Mouse (Mus musculus): ENCODE measurements at regions not wholly inside any gene's neighbourhood (a gene's known extent, or its start where the extent isn't known, plus 50 kb on each side); places are given as distances from the start of the nearest gene placed in this dataset.

DNA sequence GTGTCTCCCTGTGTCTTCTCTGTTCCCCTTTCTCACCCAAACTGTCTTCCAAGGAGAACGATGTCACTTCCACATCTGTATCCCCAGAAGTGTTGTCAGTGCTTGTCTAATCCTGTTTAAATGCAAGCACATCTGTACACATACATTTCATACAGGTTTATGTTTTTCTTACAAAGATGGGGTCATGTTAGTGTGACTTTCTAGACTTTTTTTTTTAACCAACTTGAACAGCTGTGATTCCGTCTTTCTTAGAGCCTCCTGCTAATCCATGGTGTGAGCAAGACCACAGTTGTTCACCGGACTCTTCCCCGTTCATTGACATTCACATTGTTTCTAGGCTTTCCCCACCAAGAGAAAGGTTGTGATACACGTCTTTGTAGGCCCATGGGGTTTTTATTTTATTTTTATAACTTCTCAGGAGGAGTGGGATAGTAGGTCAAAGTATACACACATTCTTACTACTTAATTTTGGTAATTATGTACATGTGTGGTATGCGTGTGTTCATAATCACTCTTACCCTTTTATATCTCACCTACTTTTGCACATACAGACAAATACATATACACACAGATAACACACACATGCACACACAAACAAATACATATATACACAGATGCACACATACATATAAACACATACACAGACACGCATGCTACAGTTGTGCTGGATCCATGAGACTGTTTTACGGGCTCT, 100.6 kb upstream of the Cpm start:
- intact Hi-C loops (cut with DNase I): no loop called here

GRCm38 (mm10) chr10:117527979-117528378, 101.3 kb upstream of the Cpm start:
- intact Hi-C loops (cut with DNase I): no loop called here

DNA sequence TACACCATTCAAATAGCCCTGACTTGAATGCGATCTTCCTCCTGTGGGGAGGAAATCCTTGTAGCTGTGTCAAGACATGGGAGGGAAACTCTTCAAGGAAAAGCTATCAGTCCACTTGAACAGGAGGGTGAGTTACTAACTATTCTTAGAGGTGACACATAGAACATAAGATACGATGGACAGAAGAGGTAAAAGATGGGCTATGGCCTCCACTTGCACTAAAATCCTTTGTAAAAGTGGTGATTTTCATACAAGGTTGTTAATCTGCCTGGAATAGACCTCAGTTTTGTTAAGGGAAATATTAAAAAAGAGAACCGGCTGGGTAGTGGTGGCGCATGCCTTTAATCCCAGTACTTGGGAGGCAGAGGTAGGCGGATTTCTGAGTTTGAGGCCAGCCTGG, 102.1 kb upstream of the Cpm start:
- intact Hi-C loops (cut with DNase I): no loop called here

- intact Hi-C loops (cut with DNase I): no loop called here
Measured at GRCm38 (mm10) chr10:117526834-117527188, 102.5 kb upstream of the Cpm start.

DNA sequence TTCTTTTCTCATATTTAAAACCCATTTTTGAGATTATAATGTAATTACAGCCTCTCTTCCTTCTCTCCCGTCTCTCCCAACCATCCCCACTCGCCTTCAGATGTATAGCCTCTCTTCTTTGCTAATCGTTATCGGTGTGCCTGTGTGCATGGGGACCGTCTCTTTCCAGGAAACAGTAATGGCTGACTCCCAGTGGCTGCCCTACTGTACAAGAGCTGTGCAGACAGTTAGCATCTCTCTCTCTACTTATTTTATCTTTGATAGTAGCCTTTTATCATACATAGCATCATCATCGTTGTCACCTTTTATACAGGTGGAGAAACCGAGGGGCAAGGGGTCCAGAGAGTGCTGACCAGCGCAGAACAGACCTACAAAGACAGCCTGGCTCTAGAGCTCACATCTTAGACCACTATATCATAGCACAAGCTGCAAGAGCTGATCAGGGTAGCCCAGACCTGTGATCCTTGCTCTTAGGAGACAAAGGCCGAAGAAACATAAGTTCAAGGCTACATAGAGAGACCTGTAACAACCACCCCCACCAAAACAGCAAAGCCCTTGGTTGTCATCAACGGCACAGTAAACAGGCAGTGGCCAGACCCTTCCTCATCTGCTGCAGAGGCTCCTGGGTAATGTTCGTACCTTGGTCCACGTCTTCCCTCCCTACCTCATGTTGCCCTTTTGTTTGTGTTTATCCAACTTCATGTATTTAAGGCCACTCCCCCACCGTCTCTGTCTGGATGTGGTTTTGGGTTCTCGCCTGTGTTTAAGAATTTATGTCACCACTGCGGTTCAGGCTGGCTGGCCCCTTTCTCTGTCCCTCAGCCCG, 103.1 kb upstream of the Cpm start:
- intact Hi-C loops (cut with DNase I): no loop called here

GRCm38 (mm10) chr10:117525608-117526007, 103.7 kb upstream of the Cpm start:
- intact Hi-C loops (cut with DNase I): no loop called here

- intact Hi-C loops (cut with DNase I): no loop called here
Measured at GRCm38 (mm10) chr10:117524926-117525565, 104.3 kb upstream of the Cpm start.

GRCm38 (mm10) chr10:117524101-117524500, 105.2 kb upstream of the Cpm start:
- intact Hi-C loops (cut with DNase I): no loop called here

DNA sequence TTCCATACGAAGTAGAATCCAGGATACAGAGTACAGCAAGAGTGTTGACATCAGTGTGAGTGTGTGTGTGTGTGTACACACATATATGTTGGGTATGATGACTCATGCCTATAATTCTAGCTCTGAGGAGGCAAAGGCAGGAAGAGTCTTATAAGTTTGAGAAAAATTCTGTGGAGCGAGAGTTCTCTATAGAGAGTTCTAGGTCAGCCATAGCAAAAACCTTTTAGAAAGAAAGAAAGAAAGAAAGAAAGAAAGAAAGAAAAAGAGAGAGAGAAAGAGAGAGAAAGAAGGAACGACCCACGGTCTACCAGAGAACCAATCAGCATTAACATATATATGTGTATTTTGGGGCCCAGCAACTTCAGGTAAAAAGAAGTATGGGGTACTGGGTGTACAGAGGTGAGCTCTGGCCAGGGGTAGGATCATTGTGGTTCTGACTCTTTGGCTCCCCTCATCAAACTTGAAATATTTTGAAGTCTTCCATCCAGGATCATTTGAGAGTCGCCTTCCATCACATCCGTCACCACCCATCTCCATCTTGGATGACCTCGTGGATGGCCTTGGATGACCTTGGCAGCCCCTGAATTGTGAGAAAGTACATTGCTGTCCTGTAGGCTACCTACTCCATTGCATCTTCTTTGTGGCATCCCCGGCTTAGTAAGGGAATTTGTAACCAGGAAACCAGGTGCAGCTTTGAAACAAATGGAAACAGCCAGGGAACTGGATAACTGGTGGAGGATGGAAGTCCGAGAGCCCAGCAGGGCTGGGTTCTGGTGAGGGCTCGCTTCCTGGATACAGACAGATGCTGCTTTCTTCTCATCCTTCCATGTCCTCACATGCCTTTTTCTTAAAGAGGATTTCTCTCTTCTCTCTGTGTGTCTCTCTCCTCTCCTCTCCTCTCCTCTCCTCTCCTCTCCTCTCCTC, 106.1 kb upstream of the Cpm start:
- intact Hi-C loops (cut with DNase I): no loop called here

DNA sequence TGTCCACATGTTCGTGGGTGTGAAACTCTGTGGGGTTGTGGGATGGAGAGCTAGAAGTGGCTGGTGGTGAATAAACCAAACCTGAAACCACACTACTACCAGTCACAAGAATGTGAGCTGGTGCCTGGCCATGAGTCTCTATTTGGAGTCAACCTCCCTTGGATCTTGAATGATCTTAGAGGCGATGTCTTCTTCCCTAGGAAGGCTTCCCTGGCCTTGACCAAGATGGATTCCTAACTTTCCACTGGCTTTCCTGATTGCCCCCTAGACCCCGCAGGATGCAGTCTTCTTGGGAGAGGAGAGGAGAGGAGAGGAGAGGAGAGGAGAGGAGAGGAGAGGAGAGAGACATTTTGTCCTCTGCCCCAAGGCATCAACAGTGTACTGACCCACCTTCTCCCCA, 106.9 kb upstream of the Cpm start:
- intact Hi-C loops (cut with DNase I): no loop called here

- intact Hi-C loops (cut with DNase I): no loop called here
Measured at GRCm38 (mm10) chr10:117521315-117522270, 107.7 kb upstream of the Cpm start.

GRCm38 (mm10) chr10:117520536-117521314, 108.6 kb upstream of the Cpm start:
- intact Hi-C loops (cut with DNase I): no loop called here

GRCm38 (mm10) chr10:117519670-117520535, 109.4 kb upstream of the Cpm start:
- intact Hi-C loops (cut with DNase I): no loop called here

- intact Hi-C loops (cut with DNase I): no loop called here
Measured at GRCm38 (mm10) chr10:117518793-117519669, 110.3 kb upstream of the Cpm start.

DNA sequence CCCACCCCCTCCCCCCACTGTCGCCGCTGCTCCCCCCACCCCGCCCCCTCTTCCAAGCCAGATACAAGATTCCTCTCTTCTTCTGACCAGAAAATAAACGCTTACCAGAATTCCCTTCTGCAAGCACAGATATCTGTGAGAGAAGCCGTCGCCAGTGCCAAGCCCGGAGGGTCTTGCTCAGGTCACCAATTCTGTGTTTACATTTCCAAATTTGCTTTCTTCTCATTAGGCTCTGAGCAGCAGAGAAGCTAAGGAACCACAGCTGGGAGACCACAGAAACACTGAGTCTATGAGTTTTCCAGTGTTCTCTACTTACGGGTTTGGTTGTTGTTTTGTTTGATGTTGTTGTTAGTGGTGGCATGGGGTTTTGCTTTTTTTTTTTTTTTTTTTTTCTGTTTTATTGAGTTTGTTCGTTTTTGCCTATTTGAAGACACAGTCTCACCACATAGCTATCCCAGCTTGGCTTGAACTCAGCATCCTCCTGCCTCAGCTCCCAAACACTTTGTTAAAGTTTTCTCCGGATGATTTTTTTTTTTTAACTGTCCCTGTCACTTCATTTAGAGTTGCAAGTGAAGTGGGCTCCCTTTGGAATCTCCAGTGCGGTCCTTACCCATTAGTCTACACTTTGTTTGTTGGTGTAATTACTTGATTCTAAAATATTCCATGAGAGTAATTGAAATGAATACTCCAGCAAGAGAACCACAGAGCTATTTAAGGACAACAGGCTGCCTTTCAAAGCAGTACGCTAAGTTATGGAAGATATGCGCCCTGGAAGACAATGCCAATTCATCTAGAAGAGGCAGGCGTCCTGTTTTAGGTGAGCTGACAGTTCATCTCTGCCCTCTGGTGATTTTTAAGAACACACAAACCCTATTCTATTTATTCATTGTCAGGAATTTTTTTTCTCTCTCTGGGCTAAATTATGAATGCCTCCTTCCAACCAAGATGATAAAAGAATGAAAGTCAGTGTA, 111.2 kb upstream of the Cpm start:
- intact Hi-C loops (cut with DNase I): loop anchor here (2.0 kb wide), 1 partner anchor 157 kb away; no protein-coding TSS in a partner anchor
